Comparison of ENCODE assay signal across 13 mouse cellular contexts in genomic region chr10:107810649-107811398, GRCm38 (mm10).
"Had no signal": no experiment of that assay in that cellular context is flagged by ENCODE, and none has a peak within 500 bp of the region (broad histone marks: within the 10 kb centered on the region; RNA-seq: fewer than 3 reads in every experiment).

No protein-coding gene starts in this region.

- H3K27ac ChIP-seq: intestine, embryonic 15.5 days; layer of hippocampus, adult 2 months; limb, embryonic 13.5 days; liver, embryonic 14.5 days; lung, embryonic 15.5 days had no signal

- H3K4me1 ChIP-seq: intestine, embryonic 15.5 days; limb, embryonic 13.5 days; megakaryocyte, embryonic 14.5 days had no signal

- H3K9me3 ChIP-seq: intestine, embryonic 15.5 days; limb, embryonic 13.5 days; lung, embryonic 15.5 days; megakaryocyte, embryonic 14.5 days had no signal

- H3K27me3 ChIP-seq: intestine, embryonic 15.5 days; limb, embryonic 13.5 days; lung, embryonic 15.5 days; megakaryocyte, embryonic 14.5 days had no signal

- H3K9ac ChIP-seq: intestine, embryonic 15.5 days; limb, embryonic 13.5 days; liver, embryonic 14.5 days; lung, embryonic 15.5 days had no signal

- H3K4me2 ChIP-seq: intestine, embryonic 15.5 days; limb, embryonic 13.5 days; lung, embryonic 15.5 days; midbrain, embryonic 11.5 days had no signal

- H3K4me3 ChIP-seq: intestine, embryonic 15.5 days; layer of hippocampus, adult 2 months; limb, embryonic 13.5 days; lung, embryonic 15.5 days; megakaryocyte, embryonic 14.5 days had no signal

- ATAC-seq: intestine, embryonic 15.5 days had no signal

- H3K36me3 ChIP-seq: intestine, embryonic 15.5 days; limb, embryonic 13.5 days; lung, embryonic 15.5 days had no signal

- DNase-seq: kidney, adult 18-20 months; kidney, postnatal 10 days; kidney, postnatal 4 days; left cerebral cortex, postnatal 4 days; right cerebral cortex, postnatal 14 days; thymus, postnatal 4 days had no signal
